Mouse (Mus musculus) frontal cortex, postnatal 14 days (tissue): Measurements from ENCODE around the gene Ivd.

Experiments
- DNase-seq, 2 experiments: peaks; one replicate each; pipeline ENCODE4 v3.0.0; 2022; ENCODE audit warnings: low spot score in 2 of 2

Ivd gene

GRCm38 (mm10) chr2:118882840-118883679, 21.3 kb downstream of the Ivd start:
- peak; percentile 64 to 89 for DNase-seq

GRCm38 (mm10) chr2:118887440-118887839, 25.7 kb downstream of the Ivd start:
- no peak for DNase-seq

GRCm38 (mm10) chr2:118887845-118888548, 26.2 kb downstream of the Ivd start:
- no peak for DNase-seq

- no peak for DNase-seq
These were observed 29.4 kb downstream of the Ivd start for GRCm38 (mm10) chr2:118891173-118891572.

DNA sequence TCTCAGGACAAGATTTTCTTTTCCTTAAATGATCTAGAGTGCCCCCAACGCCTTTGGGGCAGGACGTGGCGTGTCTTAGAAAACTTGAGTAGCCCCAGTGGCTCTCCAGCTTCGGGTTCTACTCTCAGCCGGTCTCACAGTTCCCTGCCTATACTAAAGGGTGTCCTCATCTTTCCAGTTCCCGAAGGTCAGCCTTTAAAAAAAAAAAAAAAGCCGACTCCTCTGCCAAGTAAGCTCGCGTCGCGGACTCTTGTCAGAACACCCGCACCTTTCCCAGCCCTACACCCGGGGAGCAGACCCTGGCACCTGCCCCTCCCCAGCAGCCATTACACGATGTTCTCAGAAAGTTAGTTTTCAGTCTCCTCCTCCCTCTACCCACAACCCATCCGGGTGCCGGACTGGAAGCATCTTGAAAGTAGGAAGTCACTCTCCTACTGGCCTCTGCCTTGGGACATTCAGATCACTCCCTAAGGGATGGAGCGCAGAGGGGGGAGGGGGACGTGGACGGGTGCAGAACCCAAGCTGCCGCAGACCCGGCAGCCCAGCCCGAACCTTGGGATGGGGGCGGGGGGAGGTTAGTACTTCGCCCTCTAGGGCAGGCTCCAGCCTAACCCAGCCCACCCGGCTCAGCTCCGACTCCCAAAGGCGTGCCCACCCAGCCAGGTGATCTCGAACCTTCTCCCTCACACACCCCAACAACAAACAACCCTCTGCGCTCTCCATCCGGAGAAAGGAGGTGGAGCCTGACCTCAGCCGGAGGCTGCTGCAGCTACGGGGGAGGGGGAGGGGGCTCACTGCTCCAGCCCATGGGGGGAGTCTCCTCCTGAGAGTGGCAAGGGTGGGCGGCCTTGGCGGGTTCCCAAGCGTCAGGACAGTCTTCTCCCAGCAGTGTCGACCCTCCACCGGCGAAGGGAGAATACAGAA, 34.5 kb downstream of the Ivd start:
- no peak for DNase-seq

GRCm38 (mm10) chr2:118896914-118897291, 35.1 kb downstream of the Ivd start:
- DNase-seq = no peak

DNA sequence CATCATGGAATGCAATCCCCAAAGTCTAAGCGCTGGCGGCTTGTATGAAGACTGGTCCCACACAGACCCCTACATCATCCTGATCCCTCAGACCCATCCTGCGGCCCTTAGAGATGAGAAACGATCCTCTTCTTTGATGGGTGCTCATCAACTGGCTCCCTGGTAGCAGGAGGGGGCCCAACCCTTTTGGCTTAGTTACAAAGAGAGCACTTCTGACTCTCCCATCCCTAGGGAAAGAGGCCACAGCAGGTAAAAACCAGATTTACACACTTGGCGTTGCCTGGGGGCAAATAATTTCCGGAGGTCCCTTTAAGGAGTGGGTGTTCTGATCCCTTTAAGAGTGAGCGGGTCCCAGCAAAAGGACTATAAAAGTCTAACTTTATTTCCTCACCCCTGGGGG, 35.6 kb downstream of the Ivd start:
- no peak for DNase-seq

DNA sequence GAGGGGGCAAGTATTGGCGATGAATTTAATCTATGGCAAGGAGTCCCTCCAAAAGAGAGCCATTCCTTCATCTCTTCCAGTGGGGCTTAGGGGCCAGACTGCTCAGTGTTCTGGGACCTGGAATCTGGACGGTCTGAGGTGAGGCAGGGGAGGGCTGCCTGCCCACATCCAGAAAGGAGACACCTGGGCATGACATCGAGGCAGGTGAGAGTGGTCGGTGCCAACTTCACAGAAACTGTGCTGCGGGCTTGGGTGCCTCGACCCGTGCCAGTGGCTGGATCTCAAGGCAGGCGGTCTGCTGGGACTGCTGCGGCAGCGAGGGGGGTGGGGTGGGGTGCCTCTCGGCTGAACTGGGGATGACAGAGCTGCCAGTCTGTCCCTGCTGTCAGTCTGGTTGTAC, 36.1 kb downstream of the Ivd start:
- DNase-seq = no peak

- DNase-seq = no peak
These were observed 37.0 kb downstream of the Ivd start for GRCm38 (mm10) chr2:118898771-118899170.

- no peak for DNase-seq
These were observed 37.6 kb downstream of the Ivd start for GRCm38 (mm10) chr2:118899306-118899705.

- DNase-seq = peak in 1 of 2 experiments; percentile 25
These were observed 38.4 kb downstream of the Ivd start, which contains the start of gene Bahd1 for GRCm38 (mm10) chr2:118899981-118900825. Gene Bahd1, plus strand, starts transcription at chr2:118900377.

GRCm38 (mm10) chr2:118900826-118901140, 39.0 kb downstream of the Ivd start:
- no peak for DNase-seq

DNA sequence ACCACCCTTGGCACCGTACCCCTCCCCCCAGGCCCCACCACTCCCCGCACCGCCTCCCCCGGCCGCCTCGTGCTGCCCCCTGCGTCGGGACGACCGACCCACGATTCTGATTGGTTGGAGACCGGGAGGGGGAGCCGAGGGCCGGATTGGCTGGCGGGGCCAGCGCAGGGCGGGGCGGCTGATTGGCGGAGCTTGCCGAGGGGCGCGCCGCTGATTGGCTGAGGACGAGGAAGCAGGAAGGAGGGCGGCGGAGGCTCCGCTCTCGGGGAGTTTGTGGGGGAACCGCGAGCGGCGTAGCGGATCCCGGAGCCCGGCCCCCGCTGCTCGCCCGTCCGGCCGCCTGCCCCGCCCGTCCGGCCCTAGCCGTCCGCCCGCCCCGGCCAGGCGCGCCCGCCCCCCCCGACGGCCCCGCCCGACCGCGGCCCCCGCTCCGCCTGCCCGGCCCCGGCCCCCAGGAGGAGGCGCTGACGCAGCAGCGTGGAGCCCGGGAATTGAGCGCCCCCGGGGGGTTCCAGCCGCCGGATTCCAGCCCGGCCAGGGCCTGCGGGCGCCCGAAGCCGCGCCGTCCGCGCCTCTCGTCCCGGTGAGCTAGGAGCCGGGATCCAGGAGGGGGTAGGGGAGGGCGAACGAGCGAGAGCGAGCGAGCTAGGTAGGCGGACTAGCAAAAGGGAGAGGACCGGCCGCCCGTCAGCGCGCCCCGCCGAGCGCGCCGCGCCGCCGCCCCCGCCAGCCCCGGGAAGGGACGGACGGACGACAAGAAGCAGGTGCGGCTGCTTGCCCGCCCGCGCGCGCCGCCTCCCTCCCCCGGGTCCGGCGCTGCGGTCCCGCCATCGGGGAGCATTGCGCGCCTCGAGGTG, 39.6 kb downstream of the Ivd start:
- DNase-seq = peak; percentile 95 to 98

DNA sequence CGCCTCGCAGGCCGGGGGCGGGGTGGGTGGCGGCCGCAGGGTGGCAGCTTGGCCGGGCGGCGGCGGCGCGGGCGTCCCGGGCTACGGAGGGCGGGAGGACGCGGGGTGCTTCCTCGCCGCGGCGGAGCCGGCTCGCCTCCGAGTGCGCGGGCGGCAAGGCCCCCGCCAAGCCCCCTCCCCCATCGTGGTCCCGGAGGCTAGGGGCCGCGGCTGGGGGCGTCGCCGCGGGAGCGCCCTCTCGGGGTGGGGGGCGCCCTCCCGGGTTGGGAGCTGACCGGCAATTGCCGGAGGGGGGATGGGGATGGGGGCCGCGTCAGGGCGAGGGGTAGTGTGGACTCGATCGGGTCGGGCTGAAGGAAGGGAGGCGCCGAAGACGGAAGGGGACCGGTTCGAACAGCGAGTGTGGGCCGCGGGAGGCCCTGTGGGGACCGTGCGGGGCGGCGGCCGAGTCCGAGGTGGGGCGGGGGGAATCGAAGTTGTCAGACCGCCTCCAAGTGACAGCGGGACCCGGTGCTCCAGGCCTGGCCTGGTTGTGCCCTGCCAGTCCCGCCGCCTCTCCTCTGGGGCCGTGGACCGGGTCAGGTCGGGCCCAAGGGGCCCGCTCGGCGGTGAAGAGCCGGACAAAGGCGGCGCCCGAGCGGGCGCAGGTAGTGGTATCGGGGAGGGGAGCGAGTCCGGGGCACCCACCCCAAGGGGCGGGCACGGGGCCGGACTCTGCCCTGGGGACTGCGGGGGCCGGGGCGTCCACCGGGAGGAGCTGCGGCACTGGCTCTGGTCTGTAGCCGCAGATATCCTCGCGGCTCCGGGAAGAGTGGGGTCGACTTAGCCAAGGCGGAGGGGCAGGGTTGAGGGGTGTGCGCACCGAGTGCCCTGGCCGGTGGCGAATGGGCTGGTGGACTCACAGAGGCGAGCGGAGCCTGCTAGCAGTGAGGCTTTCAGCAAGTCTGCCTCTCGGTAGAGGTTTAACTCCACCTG, 40.6 kb downstream of the Ivd start:
- peak in 1 of 2 experiments; percentile 21 for DNase-seq

DNA sequence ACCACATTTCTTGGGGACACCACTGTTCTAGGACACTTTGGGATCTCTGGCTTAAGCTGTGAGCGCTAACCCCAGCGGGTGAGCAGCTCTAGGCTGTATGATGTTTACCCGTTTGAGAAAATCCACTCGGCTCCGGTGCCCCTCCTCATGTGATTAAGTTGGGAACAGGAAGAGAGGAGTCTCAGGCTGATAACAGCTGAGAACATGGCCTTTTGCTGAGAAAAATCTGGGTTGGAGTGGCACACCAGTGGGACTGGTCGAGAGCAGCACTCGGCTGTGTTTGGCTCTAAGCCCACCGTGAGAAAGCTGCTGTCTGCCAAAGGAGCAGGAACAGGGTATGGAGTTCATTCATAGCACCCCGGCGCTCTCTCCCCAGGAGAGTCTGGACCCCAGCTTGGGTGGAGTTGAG, 41.6 kb downstream of the Ivd start:
- DNase-seq = no peak

GRCm38 (mm10) chr2:118905433-118906117, 43.8 kb downstream of the Ivd start:
- no peak for DNase-seq

DNA sequence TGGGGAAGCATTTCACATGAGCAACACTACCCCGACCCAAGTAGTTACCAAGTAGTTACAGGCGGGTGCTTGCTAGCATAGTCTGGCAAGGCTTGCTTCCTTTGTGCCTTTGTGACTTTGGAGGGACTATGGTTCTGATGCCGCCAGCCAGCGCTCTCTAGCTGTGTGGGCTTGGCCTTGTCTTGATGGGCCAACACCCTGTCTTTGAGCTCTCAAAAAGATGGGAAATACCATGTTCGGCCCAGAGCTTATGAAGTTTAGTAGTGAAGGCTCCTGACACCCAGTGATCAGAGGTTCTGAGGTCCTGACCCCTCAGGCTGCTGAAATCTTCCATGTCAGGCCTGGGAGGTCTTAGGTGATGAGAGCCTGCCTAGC, 44.4 kb downstream of the Ivd start:
- DNase-seq = no peak

DNA sequence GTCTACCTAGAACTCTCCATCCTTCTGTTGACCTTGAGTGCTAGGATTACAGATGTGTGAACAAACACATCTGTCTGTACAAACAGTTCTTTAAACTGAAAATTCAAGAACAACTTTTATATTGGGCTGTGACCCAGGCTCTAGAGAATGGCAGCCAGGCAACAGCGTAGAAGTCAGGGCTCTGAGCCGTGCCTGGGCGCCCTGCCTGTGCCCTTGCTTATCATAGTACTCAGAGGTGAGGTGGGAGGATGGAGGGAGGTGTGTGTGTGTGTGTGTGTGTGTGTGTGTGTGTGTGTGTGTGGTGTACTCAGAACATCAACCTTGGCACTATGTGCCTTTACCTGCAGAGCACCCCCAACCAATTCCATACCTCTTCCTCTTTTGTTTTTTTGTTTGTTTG, 46.0 kb downstream of the Ivd start:
- DNase-seq = no peak

GRCm38 (mm10) chr2:118909151-118909550, 47.4 kb downstream of the Ivd start:
- no peak for DNase-seq
